Mouse (Mus musculus): ENCODE measurements around the gene Smc4. TPM values are rescaled to one million over a fixed set of nuclear protein-coding genes. Genes with fewer than 3 reads are reported as not detected.
A peak's percentile ranks its signal among the peaks of the same experiment; 100 is the strongest.

The Smc4 gene
- total RNA-seq, 1 experiment: 91.4 TPM

DNA sequence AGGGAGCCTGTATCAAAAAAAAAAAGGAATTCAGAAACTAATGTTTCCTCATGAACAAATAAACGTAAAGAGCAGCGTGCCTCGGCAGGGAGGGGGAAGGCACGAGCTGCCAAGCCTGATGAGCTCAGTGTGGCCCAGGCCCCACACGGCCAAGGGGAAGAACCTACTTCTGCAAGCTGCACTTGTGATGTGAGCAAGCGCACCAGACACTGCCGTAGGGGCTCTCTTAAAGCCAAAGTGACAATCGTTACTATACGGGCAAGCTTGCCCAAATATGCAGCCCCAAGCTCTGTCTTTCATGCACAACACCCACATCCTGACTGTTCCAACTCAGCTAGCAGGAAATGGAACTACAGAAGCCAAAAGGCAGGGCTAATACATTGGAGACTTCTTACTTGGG, 23.6 kb upstream of the Smc4 start:
- H3K27ac ChIP-seq (ENCODE audit: insufficient read depth, low read depth, low read length, poor library complexity, severe bottlenecking): no peak overlapping the region

GRCm38 (mm10) chr3:68986550-68986949, 18.0 kb upstream of the Smc4 start:
- in situ Hi-C loops (cut with MboI; ENCODE audit: low sequenced_read_pairs in 2 of 2, unreplicated experiment in 2 of 2): no loop called here

More for the DNA sequence above, 23.6 kb upstream of the Smc4 start:
- no peak for DNase-seq (ENCODE audit: low read depth, low spot score)
- no peaks in the 10 kb centered on the region for H3K9me3 ChIP-seq (ENCODE audit: control insufficient read depth, insufficient read depth, low read depth, low read length)
- TF ChIP-seq MAFK (IDR thresholded peaks at IDR 0.05; ENCODE audit: insufficient read depth, low read depth, low read length): no peak
- no peak for TF ChIP-seq CHD2 (IDR thresholded peaks at IDR 0.05; ENCODE audit: low read depth, low read length)
- no peak for TF ChIP-seq ZNF384 (IDR thresholded peaks at IDR 0.05; ENCODE audit: low read depth, low read length)
- TF ChIP-seq HCFC1 (IDR thresholded peaks at IDR 0.05; ENCODE audit: borderline replicate concordance, insufficient read depth, low read length): no peak
- TF ChIP-seq ZC3H11A (IDR thresholded peaks at IDR 0.05; ENCODE audit: borderline replicate concordance, low read depth, low read length): no peak
- no peak overlapping the region for H3K4me3 ChIP-seq (ENCODE audit: insufficient read depth in 1 of 2, low read depth in 1 of 2, low read length in 2 of 2, poor library complexity in 1 of 2, severe bottlenecking in 1 of 2)
- H3K36me3 ChIP-seq (ENCODE audit: control insufficient read depth, insufficient read depth, low read length, poor library complexity, severe bottlenecking): no peaks in the 10 kb centered on the region
- in situ Hi-C loops (cut with MboI; ENCODE audit: low sequenced_read_pairs in 2 of 2, unreplicated experiment in 2 of 2): no loop called here
- no peak overlapping the region for H3K9ac ChIP-seq (ENCODE audit: insufficient read depth, low read depth, low read length, poor library complexity, severe bottlenecking)
- H3K4me1 ChIP-seq (ENCODE audit: control insufficient read depth in 2 of 2, insufficient read depth in 2 of 2, low read length in 2 of 2, poor library complexity in 1 of 2): peaks cover 4% of the 10 kb centered on the region in 2 experiments; a peak in 2 of 4 replicates

DNA sequence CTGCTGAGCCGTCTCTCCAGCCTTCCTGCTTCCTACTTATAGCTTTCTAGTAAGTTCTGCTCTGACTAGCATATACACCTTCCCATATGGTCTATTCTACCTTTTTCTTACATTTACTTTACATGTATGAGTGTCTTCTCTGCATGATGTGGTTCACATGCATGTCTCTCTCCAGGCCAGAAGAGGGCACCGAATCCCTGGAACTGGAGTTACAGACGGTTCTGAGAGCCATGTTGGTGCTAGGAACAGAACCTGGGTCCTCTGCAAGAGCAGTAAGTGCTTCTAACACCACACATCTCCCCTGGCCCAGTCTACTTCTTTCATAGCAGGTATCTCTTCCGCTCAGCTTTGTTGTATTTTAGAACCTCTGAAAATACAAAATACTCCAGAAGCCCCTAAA, 1.8 kb upstream of the Smc4 start:
- no peak for DNase-seq (ENCODE audit: low read depth, low spot score)
- Histone ChIP-seq H3K4me3 (ENCODE audit: insufficient read depth in 1 of 2, low read depth in 1 of 2, low read length in 2 of 2, poor library complexity in 1 of 2, severe bottlenecking in 1 of 2) (no peak overlapping the region), H3K9me3 (ENCODE audit: control insufficient read depth, insufficient read depth, low read depth, low read length) (no peaks in the 10 kb centered on the region), H3K4me1 (ENCODE audit: control insufficient read depth in 2 of 2, insufficient read depth in 2 of 2, low read length in 2 of 2, poor library complexity in 1 of 2) (no peaks in the 10 kb centered on the region), H3K36me3 (ENCODE audit: control insufficient read depth, insufficient read depth, low read length, poor library complexity, severe bottlenecking) (no peaks in the 10 kb centered on the region; the same call in 1 of the 2 replicates), H3K27ac (ENCODE audit: insufficient read depth, low read depth, low read length, poor library complexity, severe bottlenecking) (no peak overlapping the region), H3K9ac (ENCODE audit: insufficient read depth, low read depth, low read length, poor library complexity, severe bottlenecking) (no peak overlapping the region)
- in situ Hi-C loops (cut with MboI; ENCODE audit: low sequenced_read_pairs in 2 of 2, unreplicated experiment in 2 of 2): no loop called here
- TF ChIP-seq HCFC1 (IDR thresholded peaks at IDR 0.05; ENCODE audit: borderline replicate concordance, insufficient read depth, low read length) (no peak), MAFK (IDR thresholded peaks at IDR 0.05; ENCODE audit: insufficient read depth, low read depth, low read length) (no peak), ZC3H11A (IDR thresholded peaks at IDR 0.05; ENCODE audit: borderline replicate concordance, low read depth, low read length) (no peak)

More at GRCm38 (mm10) chr3:68986550-68986949, 18.0 kb upstream of the Smc4 start:
- H3K4me1 ChIP-seq (ENCODE audit: control insufficient read depth in 2 of 2, insufficient read depth in 2 of 2, low read length in 2 of 2, poor library complexity in 1 of 2): no peaks in the 10 kb centered on the region
- TF ChIP-seq HCFC1 (IDR thresholded peaks at IDR 0.05; ENCODE audit: borderline replicate concordance, insufficient read depth, low read length) (no peak), MAFK (IDR thresholded peaks at IDR 0.05; ENCODE audit: insufficient read depth, low read depth, low read length) (no peak), ZNF384 (IDR thresholded peaks at IDR 0.05; ENCODE audit: low read depth, low read length) (no peak), ZC3H11A (IDR thresholded peaks at IDR 0.05; ENCODE audit: borderline replicate concordance, low read depth, low read length) (no peak), CHD2 (IDR thresholded peaks at IDR 0.05; ENCODE audit: low read depth, low read length) (no peak)
- no peak overlapping the region for H3K4me3 ChIP-seq (ENCODE audit: insufficient read depth in 1 of 2, low read depth in 1 of 2, low read length in 2 of 2, poor library complexity in 1 of 2, severe bottlenecking in 1 of 2)
- H3K36me3 ChIP-seq (ENCODE audit: control insufficient read depth, insufficient read depth, low read length, poor library complexity, severe bottlenecking): no peaks in the 10 kb centered on the region
- DNase-seq (ENCODE audit: low read depth, low spot score): no peak
- no peaks in the 10 kb centered on the region for H3K9me3 ChIP-seq (ENCODE audit: control insufficient read depth, insufficient read depth, low read depth, low read length)
- H3K27ac ChIP-seq (ENCODE audit: insufficient read depth, low read depth, low read length, poor library complexity, severe bottlenecking): no peak overlapping the region
- no peak overlapping the region for H3K9ac ChIP-seq (ENCODE audit: insufficient read depth, low read depth, low read length, poor library complexity, severe bottlenecking)

DNA sequence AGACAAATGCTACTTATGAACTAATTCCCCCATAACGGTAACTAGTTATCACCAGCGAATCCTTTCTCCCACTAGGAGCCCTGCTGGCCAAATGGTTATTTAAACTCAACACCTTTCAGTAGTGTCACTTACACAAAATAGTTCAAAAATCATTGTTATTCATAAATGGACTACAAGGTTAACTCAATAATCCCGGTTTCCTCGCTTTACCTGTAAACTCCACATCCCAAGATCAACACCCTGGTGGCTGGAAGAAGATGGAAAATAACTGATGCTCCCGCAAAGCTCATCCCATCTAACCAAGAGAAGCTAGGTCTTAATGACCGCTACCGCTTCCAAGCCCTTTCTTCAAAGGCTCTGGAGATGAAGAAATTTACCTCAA, 492 bp upstream of the Smc4 start:
- Histone ChIP-seq H3K9me3 (ENCODE audit: control insufficient read depth, insufficient read depth, low read depth, low read length) (no peaks in the 10 kb centered on the region), H3K4me1 (ENCODE audit: control insufficient read depth in 2 of 2, insufficient read depth in 2 of 2, low read length in 2 of 2, poor library complexity in 1 of 2) (0 out of 4 replicates have a peak, but pooled peaks cover 0 to 2% of the 10 kb centered on the region in 2 experiments), H3K4me3 (ENCODE audit: insufficient read depth in 1 of 2, low read depth in 1 of 2, low read length in 2 of 2, poor library complexity in 1 of 2, severe bottlenecking in 1 of 2) (peak overlapping the region; percentile 97), H3K9ac (ENCODE audit: insufficient read depth, low read depth, low read length, poor library complexity, severe bottlenecking) (peak overlapping the region; percentile 79), H3K27ac (ENCODE audit: insufficient read depth, low read depth, low read length, poor library complexity, severe bottlenecking) (peak overlapping the region; percentile 40; the same call in 1 of the 2 replicates), H3K36me3 (ENCODE audit: control insufficient read depth, insufficient read depth, low read length, poor library complexity, severe bottlenecking) (no peaks in the 10 kb centered on the region; the same call in 1 of the 2 replicates)
- DNase-seq (ENCODE audit: low read depth, low spot score): no peak
- in situ Hi-C loops (cut with MboI; ENCODE audit: low sequenced_read_pairs in 2 of 2, unreplicated experiment in 2 of 2): no loop called here
- no peak for TF ChIP-seq HCFC1 (IDR thresholded peaks at IDR 0.05; ENCODE audit: borderline replicate concordance, insufficient read depth, low read length)
- TF ChIP-seq CHD2 (IDR thresholded peaks at IDR 0.05; ENCODE audit: low read depth, low read length): no peak
- no peak for TF ChIP-seq MAFK (IDR thresholded peaks at IDR 0.05; ENCODE audit: insufficient read depth, low read depth, low read length)
- TF ChIP-seq ZNF384 (IDR thresholded peaks at IDR 0.05; ENCODE audit: low read depth, low read length): no peak
- no peak for TF ChIP-seq ZC3H11A (IDR thresholded peaks at IDR 0.05; ENCODE audit: borderline replicate concordance, low read depth, low read length)

Data from ES-E14 (cell line).